Mouse (Mus musculus): Measurements from ENCODE around the gene Ngrn.

Gene Ngrn

GRCm38 (mm10) chr7:80260625-80261371 is at the start of gene Ngrn:
TSS of gene Ngrn (plus strand) at chr7:80261215.
- DNase-seq (ENCODE audit: low read depth in 2 of 2, low spot score in 2 of 2) = peak; percentile 64 to 76

DNA sequence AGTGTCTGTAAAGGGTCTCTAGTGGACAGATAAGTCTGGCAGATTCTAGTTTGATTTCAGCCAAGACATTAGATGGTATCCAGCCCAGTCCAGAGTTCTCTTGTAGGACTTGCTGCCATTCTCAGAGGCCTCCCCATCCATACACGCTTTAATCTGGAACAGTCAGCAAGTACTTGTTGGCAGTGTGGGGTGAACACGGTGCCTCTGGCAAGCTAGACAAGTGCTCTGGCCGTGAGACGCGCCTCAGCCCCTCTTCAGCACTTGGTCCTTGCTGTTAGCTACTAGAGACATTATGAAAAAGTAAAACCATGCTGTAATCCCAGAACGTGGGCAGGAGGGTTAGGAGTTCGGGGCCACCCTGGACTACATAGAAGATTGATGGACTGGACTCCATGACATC is 47.4 kb upstream of the Ngrn start:
- no peak for DNase-seq (ENCODE audit: low read depth in 2 of 2, low spot score in 2 of 2)

DNA sequence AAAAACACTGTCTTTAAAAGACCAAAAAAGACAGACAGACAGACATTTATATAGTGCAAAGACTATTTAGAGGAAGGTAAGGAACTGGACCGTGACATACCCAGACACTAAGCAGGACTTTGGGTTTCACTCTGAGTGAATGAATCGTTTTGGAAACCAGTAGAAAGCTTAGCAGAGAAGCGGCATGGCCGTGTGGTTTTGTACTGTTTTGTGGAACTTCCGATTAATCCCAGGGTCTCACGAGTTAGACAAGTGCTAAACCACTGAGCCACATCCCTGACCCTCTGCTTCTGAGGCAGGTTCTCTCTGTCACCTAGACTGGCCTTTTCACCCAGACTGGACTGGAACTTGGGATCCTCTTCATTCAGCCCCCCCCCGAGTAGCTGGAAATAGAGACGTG is 46.6 kb upstream of the Ngrn start:
- DNase-seq (ENCODE audit: low read depth in 2 of 2, low spot score in 2 of 2) = no peak

GRCm38 (mm10) chr7:80215398-80215797 is 45.6 kb upstream of the Ngrn start:
- peak; percentile 78 to 86 for DNase-seq (ENCODE audit: low read depth in 2 of 2, low spot score in 2 of 2)

GRCm38 (mm10) chr7:80216566-80216965 is 44.4 kb upstream of the Ngrn start:
- DNase-seq (ENCODE audit: low read depth in 2 of 2, low spot score in 2 of 2) = no peak

DNA sequence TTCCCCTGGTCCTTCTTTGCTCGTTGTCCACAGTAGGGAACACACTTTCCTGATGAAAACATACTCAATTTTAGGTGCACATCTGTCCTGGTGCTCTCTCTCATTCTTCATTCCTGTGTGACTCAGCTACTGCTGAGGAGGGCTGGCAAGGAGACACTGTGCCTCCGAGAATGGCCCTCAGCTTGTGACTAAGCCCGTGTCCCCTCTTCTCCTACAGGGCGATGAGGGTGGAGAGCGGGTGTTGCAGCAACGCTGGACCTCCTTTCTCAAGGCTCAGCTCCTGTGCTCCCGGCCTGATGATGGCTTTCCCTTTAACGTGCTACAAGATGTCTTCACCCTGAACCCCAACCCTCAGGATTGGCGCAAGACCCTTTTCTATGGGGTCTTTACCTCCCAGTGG is 42.3 kb upstream of the Ngrn start:
- DNase-seq (ENCODE audit: low read depth in 2 of 2, low spot score in 2 of 2) = no peak

DNA sequence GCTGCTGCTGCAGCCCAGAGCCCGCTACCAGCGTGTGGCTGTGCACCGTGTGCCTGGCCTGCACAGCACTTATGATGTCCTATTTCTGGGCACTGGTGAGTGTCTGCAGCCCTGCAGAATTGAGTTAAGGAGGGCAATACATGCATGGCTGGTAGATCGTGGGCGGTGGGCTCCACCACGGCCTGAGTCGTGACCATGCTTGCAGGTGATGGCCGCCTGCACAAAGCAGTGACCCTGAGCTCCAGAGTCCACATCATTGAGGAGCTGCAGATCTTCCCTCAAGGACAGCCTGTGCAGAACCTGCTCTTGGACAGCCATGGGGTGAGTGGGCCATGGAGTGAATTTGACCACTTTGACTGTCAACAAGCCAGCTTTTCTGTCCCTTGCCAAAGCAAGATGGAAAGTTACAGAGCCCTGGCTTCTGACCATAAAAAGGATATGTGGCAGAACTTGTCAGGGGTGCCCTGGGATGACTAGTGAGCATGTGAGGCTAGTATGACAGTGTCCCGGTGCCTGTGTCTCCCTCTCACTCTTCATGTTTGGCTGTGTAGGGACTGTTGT is 40.7 kb upstream of the Ngrn start:
- no peak for DNase-seq (ENCODE audit: low read depth in 2 of 2, low spot score in 2 of 2)

DNA sequence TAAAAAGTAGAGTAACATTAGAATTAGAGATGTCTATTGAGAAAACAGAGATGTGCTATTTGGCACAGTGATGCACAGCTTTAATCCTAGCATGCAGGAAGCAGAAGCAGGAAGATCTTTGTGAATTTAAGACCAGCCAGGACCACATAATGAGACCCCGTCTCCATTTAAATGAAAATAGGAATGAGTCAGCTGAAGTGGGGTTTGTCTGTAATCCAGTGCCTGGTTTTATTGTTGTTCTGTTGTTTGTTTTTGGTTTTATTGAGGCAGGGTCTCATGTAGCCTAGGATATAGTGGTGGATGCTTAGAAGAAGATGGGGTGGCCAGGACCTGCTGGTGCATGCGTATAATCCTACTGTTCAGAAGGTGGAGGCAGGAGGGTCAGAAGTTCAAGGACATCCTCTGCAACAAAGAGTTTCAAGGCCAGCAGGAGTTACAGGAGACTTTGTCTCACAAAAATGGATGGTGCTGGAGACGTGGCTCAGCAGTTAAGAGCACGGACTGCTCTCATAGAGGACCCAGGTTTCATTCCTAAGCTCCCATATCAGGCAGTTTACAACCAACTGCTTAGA is 39.8 kb upstream of the Ngrn start:
- DNase-seq (ENCODE audit: low read depth in 2 of 2, low spot score in 2 of 2) = no peak

DNA sequence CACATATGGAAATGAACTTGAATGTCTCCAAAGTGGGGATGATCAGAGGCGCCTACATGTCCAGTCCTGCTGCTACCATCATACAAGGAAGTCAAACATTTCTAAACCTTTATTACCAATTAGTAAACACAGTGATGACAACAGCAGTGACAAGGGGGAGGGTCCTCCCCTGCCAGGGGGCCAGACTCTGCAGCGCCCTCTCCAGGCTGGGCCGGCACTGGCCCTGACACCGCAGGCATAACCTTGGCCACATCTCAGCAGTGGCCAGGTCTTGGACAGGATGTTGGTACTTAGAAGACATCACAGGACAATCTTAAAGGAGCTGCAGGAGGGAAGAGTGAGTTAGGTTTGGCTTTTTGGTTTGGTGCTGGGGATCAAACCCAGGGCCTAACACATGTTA is 34.0 kb upstream of the Ngrn start:
- DNase-seq (ENCODE audit: low read depth in 2 of 2, low spot score in 2 of 2) = no peak

- no peak for DNase-seq (ENCODE audit: low read depth in 2 of 2, low spot score in 2 of 2)
Measured at GRCm38 (mm10) chr7:80230196-80230595, 30.8 kb upstream of the Ngrn start.

- DNase-seq (ENCODE audit: low read depth in 2 of 2, low spot score in 2 of 2) = peak in 1 of 2 experiments; percentile 21
Measured at GRCm38 (mm10) chr7:80231971-80232488, 29.0 kb upstream of the Ngrn start.

DNA sequence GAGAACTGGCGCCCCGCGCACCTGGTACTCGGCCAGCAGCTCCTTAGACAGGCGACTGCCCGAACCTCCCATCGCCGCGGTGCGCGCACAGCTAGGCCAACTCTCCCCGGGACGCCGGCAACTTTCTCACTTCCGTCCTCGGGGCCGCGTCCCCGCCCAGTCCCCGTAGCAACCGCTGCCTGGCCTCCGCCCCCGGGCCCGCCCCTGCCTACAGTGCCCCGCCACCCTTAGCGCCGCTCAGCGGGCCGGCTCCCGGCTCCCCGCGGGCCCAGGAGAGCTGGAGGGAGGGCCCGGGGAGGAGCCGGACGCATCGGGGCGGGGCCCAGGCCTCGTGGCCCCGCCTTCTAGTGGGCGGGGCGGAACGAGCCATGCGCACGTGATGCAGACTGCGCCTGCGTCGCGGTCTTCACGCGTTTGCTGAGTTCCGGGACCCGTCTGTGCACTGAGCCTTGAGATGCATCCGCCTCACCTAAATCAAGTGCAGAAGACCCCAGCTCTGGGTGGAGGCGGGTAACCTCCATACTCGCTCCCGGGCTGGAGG is 28.5 kb upstream of the Ngrn start, which contains the start of the genes Cib1 and Gdpgp1:
Gene Cib1 (minus strand): TSS at position 325 of the 541 bp plus-strand sequence.
Gene Gdpgp1 (plus strand): TSS at position 377 of the 541 bp plus-strand sequence.
- DNase-seq (ENCODE audit: low read depth in 2 of 2, low spot score in 2 of 2) = peak; percentile 97 to 98

DNA sequence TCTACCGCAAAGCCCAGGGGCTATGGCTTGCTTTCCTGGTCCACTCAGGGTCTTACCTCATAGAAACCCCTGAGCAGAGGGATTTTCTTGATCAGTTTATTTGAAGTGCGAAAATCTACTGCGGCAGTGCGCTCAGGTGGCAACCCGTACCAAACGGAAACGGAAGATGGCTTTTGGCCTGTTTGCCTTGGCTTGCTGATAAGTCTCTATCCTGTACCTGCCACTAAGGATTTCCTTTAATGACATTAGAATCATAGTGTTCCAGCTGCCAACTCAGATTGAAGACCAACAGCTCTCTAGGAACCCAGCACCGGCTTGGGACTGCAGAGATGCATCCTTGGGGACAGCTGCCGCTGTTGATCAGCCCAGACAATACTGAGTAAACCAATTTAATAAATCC is 27.2 kb upstream of the Ngrn start:
- DNase-seq (ENCODE audit: low read depth in 2 of 2, low spot score in 2 of 2) = no peak

DNA sequence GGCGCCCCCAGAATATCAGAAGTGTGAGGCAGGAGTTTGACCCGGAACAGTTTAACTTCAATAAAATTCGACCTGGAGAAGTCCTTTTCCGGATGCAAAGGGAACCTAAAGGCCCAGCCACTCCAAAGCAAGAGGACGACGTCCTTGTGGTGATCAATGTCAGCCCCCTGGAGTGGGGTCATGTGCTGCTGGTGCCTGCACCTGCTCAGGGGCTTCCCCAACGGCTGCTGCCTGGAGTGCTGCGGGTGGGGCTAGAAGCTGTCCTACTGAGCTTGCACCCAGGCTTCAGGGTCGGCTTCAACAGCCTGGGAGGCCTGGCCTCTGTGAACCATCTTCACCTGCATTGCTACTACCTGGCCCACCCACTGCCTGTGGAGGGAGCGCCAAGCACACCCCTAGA is 22.5 kb upstream of the Ngrn start:
- DNase-seq (ENCODE audit: low read depth in 2 of 2, low spot score in 2 of 2) = no peak

DNA sequence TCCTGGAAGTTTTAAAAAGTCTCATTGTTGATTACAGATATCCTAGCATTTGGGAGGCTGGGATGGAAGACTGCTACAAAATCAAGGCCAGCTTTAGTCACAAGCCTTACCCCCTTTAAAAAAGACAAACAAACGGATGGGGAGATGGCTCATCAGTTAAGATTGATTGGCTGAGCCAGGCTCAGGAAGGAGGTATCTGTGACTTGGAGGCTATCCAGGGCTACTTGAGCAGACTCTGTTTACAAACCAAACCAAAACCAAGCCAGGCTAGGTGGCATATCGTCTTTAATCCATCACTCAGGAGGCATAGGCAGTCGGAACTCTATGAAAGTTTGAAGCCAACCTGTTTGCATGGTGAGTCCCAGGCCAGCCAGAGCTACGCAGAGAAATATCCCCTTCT is 19.4 kb upstream of the Ngrn start:
- no peak for DNase-seq (ENCODE audit: low read depth in 2 of 2, low spot score in 2 of 2)

- DNase-seq (ENCODE audit: low read depth in 2 of 2, low spot score in 2 of 2) = no peak
Measured at GRCm38 (mm10) chr7:80244851-80245250, 16.2 kb upstream of the Ngrn start.

- peak; percentile 89 to 93 for DNase-seq (ENCODE audit: low read depth in 2 of 2, low spot score in 2 of 2)
Measured at GRCm38 (mm10) chr7:80246148-80246721, 14.8 kb upstream of the Ngrn start, which contains the start of gene Ttll13. TSS of gene Ttll13 (plus strand) at chr7:80246376.

DNA sequence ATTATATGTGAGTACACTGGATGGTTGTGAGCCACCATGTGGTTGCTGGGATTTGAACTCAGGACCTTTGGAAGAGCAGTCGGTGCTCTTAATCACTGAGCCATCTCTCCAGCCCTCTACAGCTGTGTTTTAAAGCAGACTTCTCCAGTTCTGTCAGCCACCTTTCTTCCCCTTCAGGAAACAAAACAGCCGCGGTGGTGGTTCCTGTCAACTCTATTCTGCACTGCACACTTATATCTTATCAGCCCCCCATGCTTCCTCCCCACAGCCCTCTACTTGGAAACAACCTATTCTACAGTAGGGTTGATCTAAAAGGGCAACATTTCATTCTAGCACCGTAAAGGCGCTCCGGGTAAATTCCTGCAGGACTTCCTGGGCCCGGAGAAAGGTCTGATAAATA is 14.2 kb upstream of the Ngrn start:
- no peak for DNase-seq (ENCODE audit: low read depth in 2 of 2, low spot score in 2 of 2)

- DNase-seq (ENCODE audit: low read depth in 2 of 2, low spot score in 2 of 2) = no peak
Measured at GRCm38 (mm10) chr7:80252437-80252836, 8.6 kb upstream of the Ngrn start.

DNA sequence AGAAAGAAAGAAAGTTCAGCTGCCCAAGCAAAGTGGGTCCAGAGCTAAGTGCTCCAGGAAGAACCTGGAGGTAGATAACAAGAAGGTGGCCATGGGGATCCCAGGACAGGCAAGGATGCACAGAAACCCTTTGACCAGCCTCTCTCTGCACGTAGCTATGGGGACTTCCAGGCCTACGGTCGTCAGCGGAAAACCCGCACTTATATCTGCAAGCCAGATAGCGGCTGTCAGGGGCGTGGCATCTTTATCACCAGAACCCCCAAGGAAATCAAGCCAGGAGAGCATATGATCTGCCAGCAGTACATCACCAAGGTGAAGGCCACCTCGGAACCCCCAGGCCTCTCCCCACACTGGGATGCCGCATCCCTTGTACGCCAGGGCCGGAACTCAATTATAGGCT is 8.1 kb upstream of the Ngrn start:
- DNase-seq (ENCODE audit: low read depth in 2 of 2, low spot score in 2 of 2) = no peak

DNA sequence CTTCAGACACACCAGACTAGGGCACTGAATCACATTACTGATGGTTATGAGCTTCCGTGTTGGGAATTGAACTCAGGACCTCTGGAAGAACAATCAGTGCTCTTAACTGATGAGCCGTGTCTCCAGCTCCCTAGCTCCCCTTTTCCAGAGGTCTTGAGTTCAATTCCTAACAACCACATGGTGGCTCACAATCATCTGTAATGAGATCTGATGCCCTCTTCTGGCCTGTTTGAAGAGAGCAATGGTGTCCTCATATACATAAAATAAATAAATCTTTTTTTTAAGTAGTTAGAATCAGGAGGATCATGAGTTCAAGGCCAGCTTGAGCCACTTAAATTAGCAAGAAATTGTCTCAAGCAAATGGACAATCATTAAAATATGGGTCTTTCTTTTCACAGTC is 5.0 kb upstream of the Ngrn start:
- DNase-seq (ENCODE audit: low read depth in 2 of 2, low spot score in 2 of 2) = no peak

GRCm38 (mm10) chr7:80257706-80258105 is 3.3 kb upstream of the Ngrn start:
- no peak for DNase-seq (ENCODE audit: low read depth in 2 of 2, low spot score in 2 of 2)
